Mouse (Mus musculus) frontal cortex, postnatal 36 days (tissue): ENCODE measurements around the gene Abhd8.

ENCODE experiments used
- DNase-seq, 2 experiments: peaks; one replicate each; pipeline ENCODE4 v3.0.0; 2022; ENCODE audit warnings: low spot score in 2 of 2

Abhd8 gene

DNA sequence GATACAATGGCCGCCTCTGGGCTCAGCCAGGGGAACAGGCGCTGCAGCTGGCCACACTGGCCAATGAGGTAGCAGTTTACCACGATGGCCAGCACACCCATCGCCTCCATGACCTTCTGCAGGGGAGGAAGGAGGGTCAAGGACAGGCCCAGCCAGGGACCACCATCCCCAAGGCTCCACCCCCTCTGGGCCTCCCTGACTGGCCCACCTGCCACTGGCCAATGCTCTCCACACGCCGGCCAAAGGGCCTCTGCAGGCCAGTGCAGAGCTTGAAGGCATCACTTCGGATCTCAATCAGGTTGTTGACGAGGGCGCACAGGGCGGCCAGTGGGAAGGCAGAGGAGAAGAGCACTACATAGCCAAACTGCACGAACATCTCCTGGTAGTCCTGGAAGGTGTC lies 15.5 kb upstream of the Abhd8 start:
- no peak for DNase-seq

GRCm38 (mm10) chr8:71477196-71477845 lies 13.9 kb upstream of the Abhd8 start:
- DNase-seq = no peak

DNA sequence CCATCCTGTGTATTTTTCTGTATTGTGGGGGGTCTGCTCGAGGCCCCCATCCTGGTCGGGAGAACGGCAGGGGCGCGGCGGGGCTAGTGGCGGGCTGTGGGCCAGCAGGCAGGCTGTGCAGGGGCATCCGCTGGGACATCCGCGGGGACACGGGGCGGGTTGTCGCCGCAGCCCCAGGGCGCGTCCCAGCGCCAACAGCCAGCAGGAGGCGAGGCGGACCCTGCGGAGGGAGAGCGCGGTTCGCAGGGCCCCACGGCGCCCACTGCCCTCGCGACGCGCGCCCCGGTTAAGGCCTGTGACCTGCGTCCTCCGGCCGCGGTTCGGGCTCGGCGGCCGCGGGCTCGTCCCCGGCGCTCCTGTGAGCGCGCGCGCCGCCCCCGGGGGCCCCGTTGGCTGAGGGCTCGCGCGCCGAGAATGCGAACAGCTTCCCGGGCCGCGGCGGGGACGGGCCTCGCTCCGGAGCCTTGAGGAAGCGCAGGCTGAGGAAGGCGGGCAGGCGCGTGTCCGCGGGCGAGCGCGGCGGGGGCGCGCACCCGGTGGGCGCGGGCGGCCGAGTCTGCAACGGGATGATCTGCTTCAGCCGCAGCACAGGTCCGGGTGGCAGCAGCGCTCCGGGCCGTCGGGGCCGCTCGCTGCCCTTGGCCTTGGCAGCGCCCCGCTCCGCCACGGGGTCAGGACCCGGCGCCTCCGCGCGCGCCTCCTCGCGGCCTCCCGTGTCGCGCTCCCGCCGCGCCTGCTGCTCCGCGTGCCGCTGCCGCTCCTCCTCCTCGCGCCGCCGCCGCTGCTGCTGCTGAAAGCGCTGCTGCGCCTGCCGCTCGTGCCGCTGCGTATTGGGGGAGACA lies 12.9 kb upstream of the Abhd8 start:
- peak; percentile 78 to 85 for DNase-seq

DNA sequence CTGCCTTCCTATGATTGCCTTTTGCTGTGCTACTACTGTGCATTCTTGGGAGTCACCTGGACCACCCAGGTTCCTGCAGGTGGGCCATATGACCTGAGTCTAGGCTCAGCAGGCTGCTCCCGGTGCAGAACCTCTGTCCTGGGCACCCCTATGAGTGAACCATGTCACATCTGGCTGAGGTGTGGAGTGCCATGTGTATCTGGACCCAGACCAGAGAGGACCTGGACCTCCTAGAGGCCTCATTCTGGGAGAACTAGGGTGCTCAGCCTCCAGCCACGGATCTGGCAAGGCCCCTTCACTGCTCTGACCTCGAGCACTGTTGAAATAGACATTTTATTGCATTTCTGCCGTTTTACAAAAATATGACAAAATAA lies 12.2 kb upstream of the Abhd8 start:
- no peak for DNase-seq

GRCm38 (mm10) chr8:71474785-71475701 lies 11.6 kb upstream of the Abhd8 start:
- DNase-seq = no peak

GRCm38 (mm10) chr8:71474344-71474743 lies 10.9 kb upstream of the Abhd8 start:
- no peak for DNase-seq

DNA sequence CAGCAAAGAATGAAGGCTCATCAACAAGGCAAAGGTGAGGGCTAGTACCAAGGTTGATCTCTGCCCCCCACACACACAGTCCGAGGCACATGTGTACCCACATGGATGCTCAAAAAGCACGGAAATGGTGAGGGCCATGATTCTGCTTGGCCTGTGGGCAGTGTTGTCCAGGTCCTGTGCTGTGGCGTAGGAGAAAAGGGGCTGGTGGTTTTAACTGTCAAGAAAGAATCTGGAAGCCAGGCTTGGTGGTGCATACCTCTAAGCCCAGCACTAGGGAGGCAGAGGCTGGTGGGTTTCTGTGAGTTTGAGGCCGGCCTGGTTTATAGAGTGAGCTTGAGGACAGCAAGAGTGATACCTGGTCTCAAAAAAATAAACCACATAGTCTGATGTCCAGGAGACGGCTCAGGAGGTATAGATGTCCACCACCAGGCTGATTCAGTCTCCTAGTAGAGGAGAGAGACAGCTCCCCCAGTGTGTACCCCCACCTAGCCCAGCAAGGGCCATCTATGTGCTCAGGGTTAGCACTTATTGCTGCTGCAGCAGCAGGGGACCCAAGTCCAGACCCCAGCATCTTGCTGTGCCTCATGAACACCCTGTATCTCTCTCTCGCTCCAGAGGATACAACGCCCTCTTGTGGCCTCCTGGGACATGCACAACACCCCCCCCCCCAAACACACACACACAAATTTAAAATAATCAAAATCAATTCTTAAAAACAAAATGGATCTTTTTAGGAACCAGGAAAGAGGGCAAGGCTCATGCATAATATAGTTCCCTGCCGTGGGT lies 9.3 kb upstream of the Abhd8 start:
- DNase-seq = no peak

DNA sequence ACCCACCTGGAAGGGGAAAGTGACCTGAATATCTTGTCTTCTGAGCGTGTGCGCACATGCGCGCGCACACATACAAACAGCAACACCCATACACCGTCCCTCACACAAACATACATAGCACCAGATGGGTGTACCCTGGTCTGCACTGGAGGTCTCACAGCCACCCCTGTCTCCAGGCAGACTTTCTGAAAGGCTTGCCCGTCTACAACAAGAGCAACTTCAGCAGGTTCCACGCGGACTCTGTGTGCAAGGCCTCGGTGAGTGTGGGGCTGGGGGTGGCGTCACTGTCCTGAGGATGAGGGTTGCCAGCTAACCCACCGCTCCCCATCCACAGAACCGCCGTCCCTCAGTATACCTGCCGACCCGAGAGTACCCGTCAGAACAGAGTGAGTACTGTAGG lies 8.4 kb upstream of the Abhd8 start:
- DNase-seq = no peak

DNA sequence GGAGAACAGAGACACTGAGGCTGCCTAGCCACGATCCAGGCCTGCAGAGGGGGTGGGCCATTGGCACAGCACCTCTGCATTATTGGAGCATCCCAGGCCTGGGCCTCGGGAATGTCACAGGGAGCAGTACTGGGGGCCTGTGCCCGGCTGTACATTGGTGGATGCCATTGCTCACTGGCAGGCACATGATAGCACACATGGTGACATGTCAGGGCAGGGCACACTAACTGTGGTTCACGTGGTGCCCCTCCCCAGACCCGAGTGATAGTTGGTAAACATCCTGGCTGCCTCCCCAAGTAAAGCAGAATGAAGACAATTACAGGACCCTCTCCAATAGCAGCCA lies 7.4 kb upstream of the Abhd8 start:
- DNase-seq = no peak

DNA sequence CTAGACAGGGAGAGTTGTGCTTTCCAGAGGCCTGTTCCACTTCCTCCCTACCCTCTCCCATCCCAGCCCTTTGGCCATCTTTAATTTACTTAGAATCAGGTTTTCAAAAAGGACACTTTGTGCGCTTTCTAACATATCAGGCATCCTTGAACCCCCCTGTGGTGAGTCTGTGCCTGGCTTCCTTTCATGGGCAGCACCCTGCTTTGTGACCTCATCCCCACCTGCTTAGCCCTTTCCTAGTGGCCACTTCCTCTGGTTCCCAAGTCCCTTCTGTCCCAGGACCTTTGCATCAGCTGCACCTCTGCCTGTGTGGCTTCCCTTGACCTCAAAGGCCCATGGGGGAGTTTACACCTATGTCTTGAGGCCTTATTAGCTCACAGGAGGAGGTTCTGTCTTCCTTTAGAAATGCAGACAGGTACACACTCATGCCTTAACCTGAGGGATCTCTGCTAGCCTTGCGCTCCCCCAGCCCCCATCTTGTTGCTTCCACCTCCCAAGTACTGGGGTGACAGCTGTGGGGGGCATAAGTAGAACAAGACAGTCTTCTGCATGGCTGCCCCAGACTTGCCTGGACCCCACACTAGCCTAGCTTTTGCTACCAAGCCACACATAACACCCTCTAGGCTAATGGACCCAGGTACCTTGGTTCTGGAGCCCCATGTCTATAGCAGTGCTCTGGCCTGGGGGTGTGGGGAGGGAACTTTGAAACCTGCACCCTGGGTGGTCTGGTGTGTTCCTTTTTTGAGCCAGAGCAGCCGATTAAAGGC lies 6.9 kb upstream of the Abhd8 start:
- no peak for DNase-seq

- peak in 1 of 2 experiments; percentile 53 for DNase-seq
Observed at GRCm38 (mm10) chr8:71469411-71469810, 6.0 kb upstream of the Abhd8 start.

DNA sequence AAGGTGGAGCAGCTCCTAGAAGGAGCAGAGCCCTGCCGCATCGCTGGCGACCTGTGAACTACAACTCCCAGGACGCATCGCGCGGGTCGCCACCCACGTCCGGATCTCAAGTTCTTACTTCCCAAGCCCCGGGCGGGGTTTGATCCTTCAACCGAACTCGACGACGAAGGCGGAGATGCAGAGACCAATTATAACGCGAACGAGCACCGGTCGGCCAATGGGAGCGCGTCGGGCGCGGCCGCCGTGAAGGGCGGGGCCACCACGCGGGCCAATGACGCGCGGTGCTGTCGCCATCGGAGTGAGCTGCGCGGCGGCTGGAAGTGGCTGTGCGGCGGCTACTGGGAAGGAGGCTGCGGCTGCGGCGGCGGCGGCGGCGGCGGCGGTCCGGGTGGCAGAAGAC lies 5.5 kb upstream of the Abhd8 start, which contains the start of gene Dda1:
Gene Dda1 (plus strand): TSS at position 284 of the 400 bp plus-strand sequence.
- DNase-seq = peak; percentile 97 to 99

- no peak for DNase-seq
Observed at GRCm38 (mm10) chr8:71468001-71468400, 4.5 kb upstream of the Abhd8 start.

- DNase-seq = no peak
Observed at GRCm38 (mm10) chr8:71467201-71467600, 3.7 kb upstream of the Abhd8 start.

DNA sequence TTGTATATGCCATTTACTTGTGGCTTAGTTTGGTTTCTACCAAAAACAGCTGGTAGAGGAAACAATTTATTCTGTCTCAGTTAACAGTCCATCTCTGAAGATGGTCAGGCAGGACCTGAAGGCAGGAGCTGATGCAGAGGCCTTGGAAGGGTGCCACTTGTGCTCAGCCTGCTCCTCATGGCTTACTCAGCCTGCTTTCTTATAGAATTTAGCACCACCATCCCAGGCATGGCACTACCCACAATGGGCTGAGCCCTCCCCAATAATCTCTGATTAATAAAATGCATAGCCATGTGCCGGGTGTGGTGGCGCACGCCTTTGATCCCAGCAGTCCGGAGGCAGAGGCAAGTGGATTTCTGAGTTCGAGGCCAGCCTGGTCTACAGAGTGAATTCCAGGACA lies 2.7 kb upstream of the Abhd8 start:
- DNase-seq = no peak

- no peak for DNase-seq
Observed at GRCm38 (mm10) chr8:71465733-71466132, 2.3 kb upstream of the Abhd8 start.

DNA sequence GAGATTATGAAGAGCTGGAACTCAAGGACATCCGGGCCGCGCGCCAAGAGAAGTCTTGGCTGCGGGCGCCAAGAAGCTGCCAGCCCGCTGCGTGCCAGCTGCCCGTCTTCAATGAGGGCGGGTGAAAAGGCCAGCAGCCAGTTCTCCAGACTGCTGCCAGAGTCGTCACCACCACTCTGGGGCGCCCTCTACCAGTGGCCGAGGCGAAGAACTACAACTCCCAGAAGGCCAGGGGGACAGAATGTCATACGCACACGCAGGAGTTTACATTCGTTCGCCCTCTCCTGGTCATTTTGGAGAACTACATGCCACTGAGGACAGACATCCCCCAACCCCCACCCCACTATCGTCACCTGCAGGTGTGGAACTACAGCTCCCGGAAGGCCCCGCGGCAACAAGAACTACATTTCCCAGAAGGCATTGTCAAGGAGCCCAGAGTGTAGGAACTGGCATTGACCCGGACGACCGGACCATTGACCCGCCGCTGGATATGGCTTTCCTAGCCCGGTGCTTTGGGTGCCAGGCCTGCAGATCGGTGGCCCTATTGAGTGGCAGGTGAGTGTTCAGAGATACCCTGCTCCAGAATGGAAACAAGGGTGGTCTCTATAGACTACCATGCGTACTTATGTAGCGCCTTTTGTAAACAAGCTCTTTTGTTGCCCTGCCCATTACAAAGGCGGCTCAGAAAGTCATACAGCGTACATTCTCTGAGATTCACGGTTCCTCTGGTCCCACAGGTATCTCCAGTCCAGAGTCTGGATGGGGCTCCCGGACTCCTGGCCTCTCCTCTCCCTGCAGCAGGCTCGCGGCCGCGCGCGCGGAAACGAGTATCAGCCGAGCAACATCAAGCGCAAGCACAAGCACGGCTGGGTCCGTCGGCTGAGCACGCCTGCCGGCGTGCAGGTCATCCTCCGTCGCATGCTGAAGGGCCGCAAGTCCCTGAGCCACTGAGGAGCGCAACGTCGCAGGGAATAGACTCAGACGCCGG lies 1.4 kb upstream of the Abhd8 start, which contains the start of gene Mrpl34:
Gene Mrpl34 (plus strand): TSS at position 447 of the 988 bp plus-strand sequence.
- peak; percentile 97 to 100 for DNase-seq

- DNase-seq = peak; percentile 68 to 72
Observed at GRCm38 (mm10) chr8:71462786-71463185, 669 bp downstream of the Abhd8 start.

DNA sequence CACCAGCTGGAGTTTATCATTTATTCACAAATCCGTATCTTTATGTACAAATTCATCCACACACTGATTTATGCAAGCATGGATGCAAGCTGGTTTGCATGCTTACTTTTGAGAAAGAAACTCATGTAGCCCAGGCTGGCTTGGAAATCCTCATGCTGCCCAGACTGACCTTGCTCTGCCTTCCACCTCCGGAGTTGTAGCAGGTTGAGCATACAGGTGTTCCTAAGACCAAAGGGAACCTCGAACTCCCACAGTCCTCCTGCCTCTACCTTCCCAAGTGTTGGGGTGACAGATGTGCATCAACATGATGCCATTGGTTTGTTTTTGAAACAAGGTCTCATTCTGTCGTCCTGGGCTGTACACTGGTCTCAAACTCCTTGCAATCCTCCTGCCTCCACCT lies 1.3 kb downstream of the Abhd8 start:
- DNase-seq = no peak
